Mouse (Mus musculus): ENCODE measurements around the gene Ier2. TPM values are rescaled to one million over a fixed set of nuclear protein-coding genes. Genes with fewer than 3 reads are reported as not detected.
"Not testable (repeated sequence)": the region's sequence is repeated elsewhere in the genome, so short reads cannot be mapped to it uniquely, and the experiment has no call there.

Gene Ier2
- polyA plus RNA-seq, 1 experiment from 2014 or later = 140 TPM

DNA sequence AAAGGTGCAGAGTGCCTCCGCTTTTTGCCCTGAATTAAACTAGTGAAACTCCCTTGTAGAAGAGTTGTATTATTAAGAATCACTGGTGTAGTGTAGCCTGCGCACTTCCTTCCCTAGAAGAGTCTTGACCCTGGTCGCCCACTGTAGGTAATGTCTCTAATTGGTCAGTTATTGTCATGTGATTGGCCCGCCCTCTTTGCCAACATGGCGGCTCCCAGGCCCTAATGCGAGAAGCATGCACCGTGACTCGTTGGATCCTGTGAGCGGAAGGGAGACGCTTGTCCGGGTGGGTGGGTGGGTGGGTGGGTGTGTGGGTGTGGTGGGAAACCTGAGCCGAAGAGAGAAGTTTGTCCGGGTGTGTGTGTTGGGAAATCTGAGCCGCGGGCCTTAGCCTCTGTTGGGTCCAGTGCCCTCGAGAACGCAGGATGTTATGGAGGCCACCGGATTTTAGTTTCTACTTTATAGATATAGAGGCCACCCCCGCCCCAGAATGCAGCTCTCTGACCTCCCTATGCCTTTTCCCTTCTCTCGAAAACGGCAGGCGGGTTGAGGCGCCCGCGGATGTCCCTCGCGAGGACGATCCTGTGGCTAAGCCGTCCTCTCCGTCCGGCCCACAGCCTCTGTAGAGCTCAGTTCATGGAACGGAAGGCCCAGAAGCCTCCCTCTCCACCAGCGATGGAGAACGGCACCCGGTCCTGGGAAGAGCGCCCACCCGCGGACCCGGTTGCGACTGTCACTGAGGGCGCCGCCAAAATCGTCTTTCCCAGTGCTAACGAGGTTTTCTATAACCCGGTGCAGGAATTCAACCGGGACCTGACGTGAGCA, 26.7 kb upstream of the Ier2 start:
- Histone ChIP-seq H3K27me3 (replicated peaks; ENCODE audit: low read depth, poor library complexity, severe bottlenecking) (no peaks in the 10 kb centered on the region), H3K4me3 (peak overlapping the region; percentile 80), H3K36me3 (replicated peaks) (peaks cover 47% of the 10 kb centered on the region), H3K27ac (replicated peaks) (peak overlapping the region; percentile 87), H3K4me1 (peaks cover 51% of the 10 kb centered on the region), H3K9me3 (no peaks in the 10 kb centered on the region)
- DNase-seq (ENCODE audit: low spot score) = peak; percentile 89
- under 1% methylated on average over 47 of the region's 47 CpGs for WGBS

- peak within 1 kb of the TSS; percentile 99 for H3K27ac ChIP-seq (replicated peaks)
- no peaks in the 10 kb centered on the region for H3K27me3 ChIP-seq (replicated peaks; ENCODE audit: low read depth, poor library complexity, severe bottlenecking)
- peak within 1 kb of the TSS; percentile 80 for H3K4me3 ChIP-seq
- WGBS = 0% methylated on average over 34 of the region's 37 CpGs
- peak; percentile 92 for DNase-seq (ENCODE audit: low spot score)
- H3K9me3 ChIP-seq = no peaks in the 10 kb centered on the region
- peaks cover 47% of the 10 kb centered on the region for H3K36me3 ChIP-seq (replicated peaks)
- H3K4me1 ChIP-seq = peaks cover 51% of the 10 kb centered on the region
Measured at GRCm38 (mm10) chr8:84687705-84688100, 25.1 kb upstream of the Ier2 start, which contains the start of gene Nacc1. Nacc1 (minus strand) TSS chr8:84687862.

- WGBS = under 1% methylated on average over 59 of the region's 62 CpGs
Measured at GRCm38 (mm10) chr8:84687003-84687704, 24.5 kb upstream of the Ier2 start.

GRCm38 (mm10) chr8:84686191-84687002, 23.7 kb upstream of the Ier2 start, which contains the start of gene Trmt1:
Trmt1 (plus strand) TSS chr8:84686307.
- WGBS = 13% methylated on average over 20 of the region's 20 CpGs
- H3K27ac ChIP-seq (replicated peaks) = peak within 1 kb of the TSS; percentile 99
- H3K4me1 ChIP-seq = peaks cover 51% of the 10 kb centered on the region
- no peaks in the 10 kb centered on the region for H3K9me3 ChIP-seq
- H3K27me3 ChIP-seq (replicated peaks; ENCODE audit: low read depth, poor library complexity, severe bottlenecking) = no peaks in the 10 kb centered on the region
- peak; percentile 43 for DNase-seq (ENCODE audit: low spot score)
- H3K4me3 ChIP-seq = peak within 1 kb of the TSS; percentile 80
- H3K36me3 ChIP-seq (replicated peaks) = peaks cover 49% of the 10 kb centered on the region

More at GRCm38 (mm10) chr8:84687003-84687704, 24.5 kb upstream of the Ier2 start:
- peaks cover 47% of the 10 kb centered on the region for H3K36me3 ChIP-seq (replicated peaks)
- H3K4me3 ChIP-seq = peak overlapping the region; percentile 80
- no peaks in the 10 kb centered on the region for H3K27me3 ChIP-seq (replicated peaks; ENCODE audit: low read depth, poor library complexity, severe bottlenecking)
- H3K9me3 ChIP-seq = no peaks in the 10 kb centered on the region
- H3K27ac ChIP-seq (replicated peaks) = peak overlapping the region; percentile 99
- peak; percentile 89 for DNase-seq (ENCODE audit: low spot score)
- H3K4me1 ChIP-seq = peaks cover 51% of the 10 kb centered on the region

DNA sequence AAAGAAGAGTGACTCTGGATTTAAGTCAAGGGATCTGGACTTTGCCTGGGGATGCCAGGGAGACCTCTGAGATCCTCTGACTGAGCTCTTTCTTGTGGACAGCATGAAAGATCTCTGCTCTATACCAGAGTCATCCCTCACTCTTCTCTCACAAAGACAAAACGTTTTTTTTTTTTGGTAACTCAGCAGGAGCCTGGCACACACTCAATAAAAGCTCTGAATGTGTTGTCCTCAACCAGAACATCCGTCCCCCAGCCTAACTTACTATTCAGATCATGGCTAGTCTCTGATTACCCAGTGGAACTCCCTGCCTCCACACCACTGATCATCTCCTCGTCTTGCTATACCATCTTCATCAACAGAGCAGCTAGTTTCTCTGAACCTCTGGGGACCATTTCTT, 21.9 kb upstream of the Ier2 start:
- Histone ChIP-seq H3K9me3 (no peaks in the 10 kb centered on the region), H3K4me1 (peaks cover 38% of the 10 kb centered on the region), H3K36me3 (replicated peaks) (peaks cover 59% of the 10 kb centered on the region), H3K27ac (replicated peaks) (no peak overlapping the region), H3K27me3 (replicated peaks; ENCODE audit: low read depth, poor library complexity, severe bottlenecking) (no peaks in the 10 kb centered on the region), H3K4me3 (no peak overlapping the region)
- 70% methylated on average over 3 of the region's 3 CpGs for WGBS
- DNase-seq (ENCODE audit: low spot score) = no peak

- H3K4me3 ChIP-seq = no peak overlapping the region
- H3K27me3 ChIP-seq (replicated peaks; ENCODE audit: low read depth, poor library complexity, severe bottlenecking) = no peaks in the 10 kb centered on the region
- no peak overlapping the region for H3K27ac ChIP-seq (replicated peaks)
- 86% methylated on average over 2 of the region's 2 CpGs for WGBS
- peaks cover 72% of the 10 kb centered on the region for H3K36me3 ChIP-seq (replicated peaks)
- H3K9me3 ChIP-seq = no peaks in the 10 kb centered on the region
- peaks cover 23% of the 10 kb centered on the region for H3K4me1 ChIP-seq
- no peak for DNase-seq (ENCODE audit: low spot score)
Measured at GRCm38 (mm10) chr8:84682257-84682656, 19.6 kb upstream of the Ier2 start.

DNA sequence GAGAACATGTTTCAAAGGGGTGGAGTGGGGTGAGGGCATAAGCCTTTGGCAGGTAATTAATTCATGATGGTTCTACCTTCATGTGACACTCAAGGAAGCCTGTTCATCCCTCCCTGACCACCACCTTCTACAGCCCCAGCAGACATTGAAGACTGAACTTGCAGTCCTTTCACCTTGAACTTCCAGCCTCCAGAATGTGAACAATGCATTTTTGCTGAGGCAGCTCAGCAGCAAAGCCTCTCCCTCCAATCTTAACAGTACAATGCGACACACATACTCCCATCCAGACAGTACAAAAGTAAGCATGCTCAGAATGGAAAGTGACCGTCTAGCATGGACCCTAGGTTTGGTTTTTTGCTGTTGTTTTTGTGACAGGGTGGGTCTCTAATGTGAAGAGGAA, 18.8 kb upstream of the Ier2 start:
- Histone ChIP-seq H3K4me3 (no peak overlapping the region), H3K27ac (replicated peaks) (no peak overlapping the region), H3K27me3 (replicated peaks; ENCODE audit: low read depth, poor library complexity, severe bottlenecking) (no peaks in the 10 kb centered on the region), H3K36me3 (replicated peaks) (peaks cover 80% of the 10 kb centered on the region), H3K9me3 (no peaks in the 10 kb centered on the region), H3K4me1 (peaks cover 19% of the 10 kb centered on the region)
- 93% methylated on average over 2 of the region's 2 CpGs for WGBS
- DNase-seq (ENCODE audit: low spot score) = no peak

GRCm38 (mm10) chr8:84677305-84677704, 14.7 kb upstream of the Ier2 start:
- Histone ChIP-seq H3K4me3 (no peak overlapping the region), H3K27me3 (replicated peaks; ENCODE audit: low read depth, poor library complexity, severe bottlenecking) (no peaks in the 10 kb centered on the region), H3K4me1 (no peaks in the 10 kb centered on the region), H3K36me3 (replicated peaks) (peaks cover 90% of the 10 kb centered on the region), H3K27ac (replicated peaks) (no peak overlapping the region), H3K9me3 (no peaks in the 10 kb centered on the region)
- DNase-seq (ENCODE audit: low spot score) = no peak
- 93% methylated on average over 5 of the region's 5 CpGs for whole genome bisulfite sequencing

DNA sequence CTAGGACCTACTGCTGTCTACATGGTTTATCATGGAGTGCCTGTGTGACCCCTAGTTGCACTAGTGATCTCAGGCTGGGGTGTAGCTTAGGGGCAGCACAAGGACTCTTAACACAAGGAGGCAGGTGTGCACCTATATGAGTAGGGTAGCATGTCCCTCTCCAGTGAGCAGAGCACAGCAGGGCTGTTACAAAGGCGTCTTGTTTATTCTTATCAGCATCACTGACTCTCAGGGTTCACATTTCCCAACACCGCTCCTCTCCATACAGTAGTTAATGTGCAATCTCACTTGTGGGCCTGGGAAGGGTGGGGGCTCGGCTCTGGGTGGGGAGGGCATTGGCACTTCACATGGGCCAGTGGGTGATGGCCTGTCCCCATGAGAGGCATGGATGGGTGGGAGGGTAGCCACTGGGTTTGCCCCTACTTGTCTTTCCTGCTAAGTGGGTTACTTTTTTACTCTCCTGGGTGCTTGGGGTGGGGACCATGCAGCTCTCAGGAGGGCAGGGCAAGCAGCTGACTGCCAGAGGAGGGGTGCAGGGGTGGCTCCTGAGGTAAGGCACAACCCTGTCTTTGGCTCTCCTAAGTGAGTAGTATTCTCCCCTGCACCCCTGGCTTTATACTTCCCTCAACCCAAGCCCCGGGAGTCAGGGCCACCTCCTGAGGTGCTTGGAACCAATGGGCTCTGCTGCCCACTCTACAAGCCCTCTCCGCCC, 7.8 kb upstream of the Ier2 start:
- H3K4me1 ChIP-seq; DNase-seq (ENCODE audit: low spot score): not testable (repeated sequence)
- 94% methylated on average over 5 of the region's 5 CpGs for WGBS

DNA sequence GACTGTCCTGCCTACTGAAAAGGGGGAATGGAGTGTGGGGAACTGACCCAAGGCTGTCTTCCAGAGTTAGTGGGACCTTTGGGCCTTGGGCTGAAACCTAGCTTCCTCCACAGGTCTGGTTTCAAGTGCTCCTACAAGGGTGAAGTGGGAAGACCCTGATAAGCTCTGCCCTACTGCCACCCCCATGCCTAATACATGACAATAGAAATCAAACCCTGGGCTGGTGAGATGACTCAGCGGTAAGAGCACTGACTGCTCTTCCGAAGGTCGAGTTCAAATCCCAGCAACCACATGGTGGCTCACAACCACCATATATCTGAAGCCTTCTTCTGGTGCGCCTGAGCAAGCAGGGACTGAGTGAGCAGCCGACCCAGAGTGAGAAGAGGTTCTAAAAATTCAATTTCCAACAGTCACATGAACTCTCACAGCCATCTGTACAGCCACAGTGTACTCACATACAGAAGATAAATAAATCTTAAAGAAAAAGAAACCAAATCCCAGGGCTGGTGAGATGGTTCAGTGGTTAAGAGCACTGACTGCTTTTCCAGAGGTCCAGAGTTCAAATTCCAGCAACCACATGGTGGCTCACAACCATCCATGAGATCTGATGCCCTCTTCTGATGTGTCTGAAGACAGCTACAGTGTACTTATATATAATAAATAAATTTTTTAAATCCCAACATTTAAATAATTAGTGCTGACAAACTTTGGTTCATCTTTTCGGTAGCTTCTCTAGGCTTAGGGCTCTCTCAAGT, 6.3 kb upstream of the Ier2 start:
- Histone ChIP-seq H3K27ac (replicated peaks) (no peak overlapping the region), H3K4me1 (peaks cover 12% of the 10 kb centered on the region), H3K36me3 (replicated peaks) (peaks cover 69% of the 10 kb centered on the region), H3K27me3 (replicated peaks; ENCODE audit: low read depth, poor library complexity, severe bottlenecking) (no peaks in the 10 kb centered on the region), H3K9me3 (no peaks in the 10 kb centered on the region), H3K4me3 (no peak overlapping the region)
- WGBS = 88% methylated on average over 6 of the region's 6 CpGs
- no peak for DNase-seq (ENCODE audit: low spot score)

More for the DNA sequence above, 7.8 kb upstream of the Ier2 start:
- H3K36me3 ChIP-seq (replicated peaks) = peaks cover 84% of the 10 kb centered on the region
- not testable (repeated sequence) for H3K27ac ChIP-seq (replicated peaks); H3K9me3 ChIP-seq; H3K27me3 ChIP-seq (replicated peaks; ENCODE audit: low read depth, poor library complexity, severe bottlenecking); H3K4me3 ChIP-seq

- 85% methylated on average over 1 of the region's 1 CpGs for WGBS
- Histone ChIP-seq H3K27ac (replicated peaks) (no peak overlapping the region), H3K9me3 (no peaks in the 10 kb centered on the region), H3K4me1 (peaks cover 18% of the 10 kb centered on the region), H3K4me3 (0 out of 2 replicates have a peak overlapping the region, but pooled peaks have one; percentile 3), H3K36me3 (replicated peaks) (peaks cover 60% of the 10 kb centered on the region), H3K27me3 (replicated peaks; ENCODE audit: low read depth, poor library complexity, severe bottlenecking) (no peaks in the 10 kb centered on the region)
- no peak for DNase-seq (ENCODE audit: low spot score)
Measured at GRCm38 (mm10) chr8:84668081-84668480, 5.4 kb upstream of the Ier2 start.

Measured in embryonic facial prominence, embryonic 10.5 days (tissue).